12 mouse cellular contexts compared by ENCODE assay signal in genomic region chr5:118239671-118240070, GRCm38 (mm10).
"Had no signal": no experiment of that assay in that cellular context is flagged by ENCODE, and none has a peak within 500 bp of the region (broad histone marks: within the 10 kb centered on the region; RNA-seq: fewer than 3 reads in every experiment).

No protein-coding gene starts in this region.

- DNase-seq: kidney, postnatal 14 days; lung, embryonic 14.5 days; lung, postnatal 10 days; lung, postnatal 4 days; midbrain, embryonic 14.5 days; spleen, adult 18-20 months; thymus, adult 2 months; thymus, postnatal 25 days had no signal

- H3K9me3 ChIP-seq: limb, embryonic 15.5 days; liver, embryonic 12.5 days; midbrain, embryonic 10.5 days had no signal

- H3K27me3 ChIP-seq: limb, embryonic 15.5 days had no signal

- H3K4me3 ChIP-seq: limb, embryonic 15.5 days; liver, embryonic 12.5 days; midbrain, embryonic 10.5 days; myocyte had no signal

- H3K27ac ChIP-seq: limb, embryonic 15.5 days; liver, embryonic 12.5 days; midbrain, embryonic 10.5 days had no signal
